Mouse (Mus musculus): ENCODE results near the gene Gm6408.

GRCm38 (mm10) chr5:146436796-146437195, 45.0 kb upstream of the Gm6408 start:
- TF ChIP-seq NELFE (IDR thresholded peaks at IDR 0.05; ENCODE audit: low read depth, low read length) (no peak), ZC3H11A (IDR thresholded peaks at IDR 0.05; ENCODE audit: low read depth, low read length) (no peak), CTCF (IDR thresholded peaks at IDR 0.05 in 2 of 3, conservative IDR thresholded peaks at IDR 0.05 in 1 of 3; ENCODE audit: control insufficient read depth in 1 of 3, insufficient read depth in 1 of 3, low read depth in 2 of 3, low read length in 3 of 3, poor library complexity in 1 of 3, severe bottlenecking in 1 of 3) (no peak), POLR2A (IDR thresholded peaks at IDR 0.05; ENCODE audit: control insufficient read depth in 1 of 2, insufficient read depth in 1 of 2, low read depth in 1 of 2, low read length in 2 of 2, poor library complexity in 1 of 2) (no peak), EP300 (IDR thresholded peaks at IDR 0.05; ENCODE audit: low read depth in 1 of 2, low read length in 2 of 2) (no peak), HCFC1 (IDR thresholded peaks at IDR 0.05; ENCODE audit: low read depth, low read length) (no peak), MAFK (IDR thresholded peaks at IDR 0.05; ENCODE audit: borderline replicate concordance, low read depth, low read length) (no peak), GATA1 (IDR thresholded peaks at IDR 0.05; ENCODE audit: low read depth, low read length) (no peak)

Data from MEL (cell line).